Mouse (Mus musculus) heart, postnatal 0 days (tissue): ENCODE measurements around the gene Ooep. TPM values are rescaled to one million over a fixed set of nuclear protein-coding genes. Genes with fewer than 3 reads are reported as not detected.

Experiments used
- ATAC-seq: fragments of 200-750 bp; cut with Nextera tagmentation; 2 replicates; pipeline ENCODE4 v1.8.0; 2017; ENCODE audit warnings: low read depth, moderate number of reproducible peaks, moderate library complexity; ENCODE audit not compliant: insufficient read depth
- DNase-seq: peaks from one replicate; pipeline ENCODE4 v3.0.0-alpha.2; 2016; ENCODE audit warnings: low spot score
- H3K27ac ChIP-seq: fragments of 300-500 bp; sonication (generic); 2 replicates; pipeline ENCODE4 v1.5.1; 2014; ENCODE audit warnings: low read depth, mild to moderate bottlenecking
- H3K27me3 ChIP-seq: fragments of 300-500 bp; sonication (generic); 2 replicates; pipeline ENCODE4 v1.6.1; 2014; ENCODE audit warnings: low read length, mixed read lengths; ENCODE audit not compliant: control insufficient read depth, insufficient read depth
- H3K36me3 ChIP-seq: fragments of 300-500 bp; sonication (generic); replicated peaks from 2 replicates; pipeline ENCODE4 v1.6.1; 2014; ENCODE audit warnings: low read length, mixed read lengths; ENCODE audit not compliant: control insufficient read depth, insufficient read depth
- H3K4me1 ChIP-seq: fragments of 300-500 bp; sonication (generic); 2 replicates; pipeline ENCODE4 v1.6.1; 2014; ENCODE audit warnings: antibody characterized with exemption; ENCODE audit not compliant: control insufficient read depth, insufficient read depth
- H3K4me2 ChIP-seq: fragments of 300-500 bp; sonication (generic); 2 replicates; pipeline ENCODE4 v1.6.1; 2014; ENCODE audit warnings: low read depth, mild to moderate bottlenecking, low read length, moderate library complexity
- H3K4me3 ChIP-seq: fragments of 300-500 bp; sonication (generic); 2 replicates; pipeline ENCODE4 v1.5.1; 2014; ENCODE audit warnings: low read depth, low read length
- H3K9ac ChIP-seq: fragments of 300-500 bp; sonication (generic); replicated peaks from 2 replicates; pipeline ENCODE4 v1.6.1; 2014; ENCODE audit warnings: low read depth, low read length, mixed read lengths
- H3K9me3 ChIP-seq: fragments of 300-500 bp; sonication (generic); replicated peaks from 2 replicates; pipeline ENCODE4 v1.6.1; 2016; ENCODE audit warnings: low read length; ENCODE audit not compliant: control insufficient read depth
- CTCF ChIP-seq: IDR thresholded peaks from 2 replicates; pipeline ENCODE4 v1.5.1; 2016; ENCODE audit warnings: antibody characterized with exemption, control low read depth, low read depth
- EP300 ChIP-seq: IDR thresholded peaks from 2 replicates; pipeline ENCODE4 v1.6.1; 2016; ENCODE audit warnings: antibody characterized with exemption, low read depth
- WGBS: fragments of 180-500 bp; shearing (Covaris S2); extraction: QIAGEN DNeasy Blood & Tissue Kit; methylation state at CpG from one replicate; pipeline ENCODE4 v1.1.7; 2014; 5-methylcytosine and 5-hydroxymethylcytosine counted together
- polyA plus RNA-seq: library from polyadenylated mRNA; unstranded; fragments of >200 nt; fragmentation: Nextera tagmentation; extraction: Ambion mirVana; gene quantifications from 2 replicates; pipeline ENCODE4 v1.2.1, GENCODE M21; 2015
- total RNA-seq: library from RNA; depleted of rRNA; stranded (reverse); fragments of >200 nt; gene quantifications from 2 replicates; pipeline ENCODE4 v1.2.3, GENCODE M21; 2014; ENCODE audit warnings: low replicate concordance

The Ooep gene
- total and polyA plus RNA-seq, 2 experiments from 2014 or later = 0.11 to 0.23 TPM

- Histone ChIP-seq H3K27ac (no peak overlapping the region), H3K9me3 (no peaks in the 10 kb centered on the region), H3K4me3 (no peak overlapping the region), H3K9ac (no peak overlapping the region), H3K4me1 (0 out of 2 replicates have a peak, but pooled peaks cover 6% of the 10 kb centered on the region), H3K36me3 (no peaks in the 10 kb centered on the region), H3K4me2 (no peak overlapping the region), H3K27me3 (peaks cover 49% of the 10 kb centered on the region)
- TF ChIP-seq EP300 (no peak), CTCF (no peak)
- no peak for DNase-seq
- 58% methylated on average over 9 of the region's 9 CpGs for WGBS
- ATAC-seq = no peak
These were observed 18.0 kb upstream of the Ooep start for GRCm38 (mm10) chr9:78396517-78396916.

GRCm38 (mm10) chr9:78395630-78396351 is 17.3 kb upstream of the Ooep start, which contains the start of gene Ddx43:
Gene Ddx43, plus strand, starts transcription at chr9:78395777.
- no peak within 1 kb of the TSS for H3K9ac ChIP-seq
- H3K27ac ChIP-seq = no peak within 1 kb of the TSS
- no peak for TF ChIP-seq EP300
- no peak for TF ChIP-seq CTCF
- H3K4me2 ChIP-seq = peak within 1 kb of the TSS; percentile 51
- peak within 1 kb of the TSS; percentile 36 for H3K4me3 ChIP-seq
- no peaks in the 10 kb centered on the region for H3K36me3 ChIP-seq
- 0 out of 2 replicates have a peak, but pooled peaks cover 6% of the 10 kb centered on the region for H3K4me1 ChIP-seq
- no peaks in the 10 kb centered on the region for H3K9me3 ChIP-seq
- DNase-seq = peak; percentile 19
- H3K27me3 ChIP-seq = peaks cover 54% of the 10 kb centered on the region
- 2% methylated on average over 89 of the region's 93 CpGs for WGBS
- peak; percentile 78 for ATAC-seq

GRCm38 (mm10) chr9:78395244-78395629 is 16.7 kb upstream of the Ooep start:
- 33% methylated on average over 11 of the region's 11 CpGs for WGBS
- H3K9ac ChIP-seq = no peak overlapping the region
- H3K4me3 ChIP-seq = peak overlapping the region; percentile 36

GRCm38 (mm10) chr9:78394602-78395001 is 16.1 kb upstream of the Ooep start:
- ATAC-seq = no peak
- H3K9me3 ChIP-seq = no peaks in the 10 kb centered on the region
- H3K4me3 ChIP-seq = no peak overlapping the region
- no peak for DNase-seq
- H3K9ac ChIP-seq = no peak overlapping the region
- no peak overlapping the region for H3K27ac ChIP-seq
- no peak overlapping the region for H3K4me2 ChIP-seq
- TF ChIP-seq EP300 (no peak), CTCF (no peak)
- H3K36me3 ChIP-seq = no peaks in the 10 kb centered on the region
- peaks cover 54% of the 10 kb centered on the region for H3K27me3 ChIP-seq
- 0 out of 2 replicates have a peak, but pooled peaks cover 6% of the 10 kb centered on the region for H3K4me1 ChIP-seq
- 65% methylated on average over 7 of the region's 7 CpGs for WGBS

More at GRCm38 (mm10) chr9:78395244-78395629, 16.7 kb upstream of the Ooep start:
- TF ChIP-seq EP300 = no peak
- no peak for TF ChIP-seq CTCF
- Histone ChIP-seq H3K9me3 (no peaks in the 10 kb centered on the region), H3K4me2 (peak overlapping the region; percentile 51; the same call in 1 of the 2 replicates), H3K27me3 (peaks cover 54% of the 10 kb centered on the region), H3K27ac (no peak overlapping the region), H3K36me3 (no peaks in the 10 kb centered on the region), H3K4me1 (0 out of 2 replicates have a peak, but pooled peaks cover 6% of the 10 kb centered on the region)
- ATAC-seq (no peak), DNase-seq (no peak)

GRCm38 (mm10) chr9:78393741-78394140 is 15.2 kb upstream of the Ooep start:
- TF ChIP-seq EP300 (no peak), CTCF (no peak)
- Histone ChIP-seq H3K27me3 (peaks cover 54% of the 10 kb centered on the region), H3K9me3 (no peaks in the 10 kb centered on the region), H3K36me3 (no peaks in the 10 kb centered on the region), H3K27ac (no peak overlapping the region), H3K9ac (no peak overlapping the region), H3K4me2 (no peak overlapping the region), H3K4me1 (0 out of 2 replicates have a peak, but pooled peaks cover 6% of the 10 kb centered on the region), H3K4me3 (no peak overlapping the region)
- DNase-seq (no peak), ATAC-seq (no peak)
- 82% methylated on average over 10 of the region's 10 CpGs for WGBS
